Mouse (Mus musculus): ENCODE results near the gene Olfr1318. TPM values are rescaled to one million over a fixed set of nuclear protein-coding genes. Genes with fewer than 3 reads are reported as not detected.

Gene Olfr1318
- 0.08 TPM in 1 of 2 replicates, not detected in the other for polyA plus RNA-seq (2014; fragmentation: Nextera tagmentation; extraction: Ambion mirVana)

- ATAC-seq (replicated peaks; ENCODE audit: low FRiP score) (no peak), DNase-seq (ENCODE audit: low spot score) (no peak)
- no peaks in the 10 kb centered on the region for H3K27me3 ChIP-seq (ENCODE audit: control insufficient read depth, insufficient read depth, low read length)
- no peaks in the 10 kb centered on the region for H3K36me3 ChIP-seq (ENCODE audit: control insufficient read depth, insufficient read depth, low read length)
- H3K4me2 ChIP-seq (ENCODE audit: low read depth, low read length, severe bottlenecking): no peak within 1 kb of the TSS
- H3K4me3 ChIP-seq (ENCODE audit: low read depth, low read length): no peak within 1 kb of the TSS
- H3K9me3 ChIP-seq (ENCODE audit: control insufficient read depth, low read length): no peaks in the 10 kb centered on the region
- no peak within 1 kb of the TSS for H3K9ac ChIP-seq (ENCODE audit: low read length)
- H3K27ac ChIP-seq (ENCODE audit: low read depth, low read length): no peak within 1 kb of the TSS
- H3K4me1 ChIP-seq (replicated peaks; ENCODE audit: control insufficient read depth, insufficient read depth, low read length): no peaks in the 10 kb centered on the region
Observed at GRCm38 (mm10) chr2:112153898-112154297, at the start of gene Olfr1318. TSS of gene Olfr1318 (plus strand) at chr2:112154198.

DNA sequence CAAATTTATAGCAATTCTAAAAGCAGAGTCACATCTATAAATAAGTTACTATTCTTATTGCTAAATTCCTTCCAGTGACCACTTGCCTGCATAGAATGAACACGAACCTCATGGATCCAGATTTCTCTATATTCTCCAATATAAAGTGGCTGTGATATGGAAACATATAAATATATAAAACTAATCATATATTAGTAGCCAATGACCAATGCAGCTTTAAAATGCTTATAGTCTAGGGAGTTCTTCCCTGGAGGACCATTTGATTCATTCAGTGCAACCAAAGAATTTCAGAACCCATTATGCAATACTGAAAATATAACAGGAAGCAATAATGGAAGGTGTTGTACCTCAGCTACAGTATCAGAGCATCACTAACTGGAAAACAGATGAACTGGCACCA, 38.7 kb upstream of the Olfr1318 start, which contains the start of gene Olfr1315-ps1:
TSS of gene Olfr1315-ps1 (minus strand) at position 101 of the 400 bp plus-strand sequence.
- WGBS: 81% methylated on average over 1 of the region's 1 CpGs
- Histone ChIP-seq H3K27me3 (ENCODE audit: control insufficient read depth, insufficient read depth, low read length) (no peaks in the 10 kb centered on the region), H3K27ac (ENCODE audit: low read depth, low read length) (no peak within 1 kb of the TSS), H3K4me1 (replicated peaks; ENCODE audit: control insufficient read depth, insufficient read depth, low read length) (no peaks in the 10 kb centered on the region), H3K4me3 (ENCODE audit: low read depth, low read length) (no peak within 1 kb of the TSS), H3K4me2 (ENCODE audit: low read depth, low read length, severe bottlenecking) (no peak within 1 kb of the TSS), H3K9ac (ENCODE audit: low read length) (no peak within 1 kb of the TSS), H3K36me3 (ENCODE audit: control insufficient read depth, insufficient read depth, low read length) (no peaks in the 10 kb centered on the region), H3K9me3 (ENCODE audit: control insufficient read depth, low read length) (no peaks in the 10 kb centered on the region)
- ATAC-seq (replicated peaks; ENCODE audit: low FRiP score) (no peak), DNase-seq (ENCODE audit: low spot score) (no peak)

GRCm38 (mm10) chr2:112134877-112135276, 19.1 kb upstream of the Olfr1318 start, which contains the start of gene Olfr1316:
TSS of gene Olfr1316 (minus strand) at chr2:112134977.
- no peaks in the 10 kb centered on the region for H3K36me3 ChIP-seq (ENCODE audit: control insufficient read depth, insufficient read depth, low read length)
- H3K4me1 ChIP-seq (replicated peaks; ENCODE audit: control insufficient read depth, insufficient read depth, low read length): no peaks in the 10 kb centered on the region
- no peak for ATAC-seq (replicated peaks; ENCODE audit: low FRiP score)
- no peak within 1 kb of the TSS for H3K27ac ChIP-seq (ENCODE audit: low read depth, low read length)
- 94% methylated on average over 2 of the region's 2 CpGs for WGBS
- H3K4me3 ChIP-seq (ENCODE audit: low read depth, low read length): no peak within 1 kb of the TSS
- DNase-seq (ENCODE audit: low spot score): no peak
- H3K4me2 ChIP-seq (ENCODE audit: low read depth, low read length, severe bottlenecking): no peak within 1 kb of the TSS
- H3K9ac ChIP-seq (ENCODE audit: low read length): no peak within 1 kb of the TSS
- H3K27me3 ChIP-seq (ENCODE audit: control insufficient read depth, insufficient read depth, low read length): no peaks in the 10 kb centered on the region
- no peaks in the 10 kb centered on the region for H3K9me3 ChIP-seq (ENCODE audit: control insufficient read depth, low read length)

- no peaks in the 10 kb centered on the region for H3K27me3 ChIP-seq (ENCODE audit: control insufficient read depth, insufficient read depth, low read length)
- DNase-seq (ENCODE audit: low spot score) (no peak), ATAC-seq (replicated peaks; ENCODE audit: low FRiP score) (no peak)
- H3K9ac ChIP-seq (ENCODE audit: low read length): no peak within 1 kb of the TSS
- H3K4me3 ChIP-seq (ENCODE audit: low read depth, low read length): no peak within 1 kb of the TSS
- H3K4me2 ChIP-seq (ENCODE audit: low read depth, low read length, severe bottlenecking): no peak within 1 kb of the TSS
- no peaks in the 10 kb centered on the region for H3K9me3 ChIP-seq (ENCODE audit: control insufficient read depth, low read length)
- 67% methylated on average over 2 of the region's 2 CpGs for WGBS
- no peak within 1 kb of the TSS for H3K27ac ChIP-seq (ENCODE audit: low read depth, low read length)
- no peaks in the 10 kb centered on the region for H3K36me3 ChIP-seq (ENCODE audit: control insufficient read depth, insufficient read depth, low read length)
- H3K4me1 ChIP-seq (replicated peaks; ENCODE audit: control insufficient read depth, insufficient read depth, low read length): no peaks in the 10 kb centered on the region
Observed at GRCm38 (mm10) chr2:112140029-112140428, 14.0 kb upstream of the Olfr1318 start, which contains the start of gene Olfr1317. TSS of gene Olfr1317 (plus strand) at chr2:112140329.

DNA sequence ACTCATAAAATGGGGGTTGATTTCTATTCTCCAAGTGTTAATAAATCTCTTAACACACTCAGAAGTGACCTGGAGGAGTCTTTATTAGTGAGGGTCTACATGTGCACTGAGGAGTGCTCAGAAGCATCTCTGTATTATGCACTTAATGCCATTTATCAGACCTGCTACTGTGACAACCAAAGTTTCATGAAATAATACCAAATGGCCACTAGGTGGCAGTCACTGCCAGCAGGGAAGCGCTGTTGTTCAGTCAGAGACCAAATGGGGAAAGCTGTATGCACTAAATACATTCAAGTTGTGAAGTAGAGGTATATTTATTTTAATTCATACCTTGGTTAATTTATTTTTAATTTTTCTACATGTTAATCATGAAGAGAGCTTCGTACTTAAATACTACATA, 42.9 kb downstream of the Olfr1318 start:
- H3K4me1 ChIP-seq (replicated peaks; ENCODE audit: control insufficient read depth, insufficient read depth, low read length): no peaks in the 10 kb centered on the region
- WGBS: 1% methylated on average over 2 of the region's 2 CpGs
- no peaks in the 10 kb centered on the region for H3K27me3 ChIP-seq (ENCODE audit: control insufficient read depth, insufficient read depth, low read length)
- no peak overlapping the region for H3K4me2 ChIP-seq (ENCODE audit: low read depth, low read length, severe bottlenecking)
- DNase-seq (ENCODE audit: low spot score): peak; percentile 55
- H3K9ac ChIP-seq (ENCODE audit: low read length): no peak overlapping the region
- H3K27ac ChIP-seq (ENCODE audit: low read depth, low read length): no peak overlapping the region
- H3K9me3 ChIP-seq (ENCODE audit: control insufficient read depth, low read length): no peaks in the 10 kb centered on the region
- H3K4me3 ChIP-seq (ENCODE audit: low read depth, low read length): no peak overlapping the region
- ATAC-seq (replicated peaks; ENCODE audit: low FRiP score): peak; percentile 80
- H3K36me3 ChIP-seq (ENCODE audit: control insufficient read depth, insufficient read depth, low read length): no peaks in the 10 kb centered on the region

- no peak overlapping the region for H3K4me3 ChIP-seq (ENCODE audit: low read depth, low read length)
- no peaks in the 10 kb centered on the region for H3K4me1 ChIP-seq (replicated peaks; ENCODE audit: control insufficient read depth, insufficient read depth, low read length)
- H3K36me3 ChIP-seq (ENCODE audit: control insufficient read depth, insufficient read depth, low read length): no peaks in the 10 kb centered on the region
- H3K27ac ChIP-seq (ENCODE audit: low read depth, low read length): no peak overlapping the region
- ATAC-seq (replicated peaks; ENCODE audit: low FRiP score) (no peak), DNase-seq (ENCODE audit: low spot score) (no peak)
- WGBS: 88% methylated on average over 6 of the region's 6 CpGs
- no peaks in the 10 kb centered on the region for H3K9me3 ChIP-seq (ENCODE audit: control insufficient read depth, low read length)
- no peak overlapping the region for H3K4me2 ChIP-seq (ENCODE audit: low read depth, low read length, severe bottlenecking)
- no peak overlapping the region for H3K9ac ChIP-seq (ENCODE audit: low read length)
- H3K27me3 ChIP-seq (ENCODE audit: control insufficient read depth, insufficient read depth, low read length): no peaks in the 10 kb centered on the region
Observed at GRCm38 (mm10) chr2:112203056-112203455, 49.1 kb downstream of the Olfr1318 start.

Other genes with a start within 250 kb of the Olfr1318 start
- gene Olfr1306, start 237.9 kb upstream of the Olfr1318 start, polyA plus RNA-seq (2014; fragmentation: Nextera tagmentation; extraction: Ambion mirVana): not detected in 2 replicates
- 0.01 TPM in 2 replicates for gene Olfr1307, start 204.8 kb upstream of the Olfr1318 start, polyA plus RNA-seq (2014; fragmentation: Nextera tagmentation; extraction: Ambion mirVana)
- not detected in 2 replicates for gene Olfr1308, start 189.3 kb upstream of the Olfr1318 start, polyA plus RNA-seq (2014; fragmentation: Nextera tagmentation; extraction: Ambion mirVana)
- gene Olfr1309, start 163.9 kb upstream of the Olfr1318 start, polyA plus RNA-seq (2014; fragmentation: Nextera tagmentation; extraction: Ambion mirVana): not detected in 2 replicates
- gene Olfr1310, start 141.5 kb upstream of the Olfr1318 start, polyA plus RNA-seq (2014; fragmentation: Nextera tagmentation; extraction: Ambion mirVana): not detected in 2 replicates
- gene Olfr1311, start 129.8 kb upstream of the Olfr1318 start, polyA plus RNA-seq (2014; fragmentation: Nextera tagmentation; extraction: Ambion mirVana): not detected in 2 replicates
- gene Olfr1312, start 104.0 kb upstream of the Olfr1318 start, polyA plus RNA-seq (2014; fragmentation: Nextera tagmentation; extraction: Ambion mirVana): not detected in 2 replicates
- gene Olfr1313, start 76.4 kb upstream of the Olfr1318 start, polyA plus RNA-seq (2014; fragmentation: Nextera tagmentation; extraction: Ambion mirVana): not detected in 2 replicates
- not detected in 2 replicates for gene Olfr1314, start 57.4 kb upstream of the Olfr1318 start, polyA plus RNA-seq (2014; fragmentation: Nextera tagmentation; extraction: Ambion mirVana)
- not detected in 2 replicates for gene Olfr1315-ps1, start 38.8 kb upstream of the Olfr1318 start, polyA plus RNA-seq (2014; fragmentation: Nextera tagmentation; extraction: Ambion mirVana)
- gene Olfr1316, start 19.2 kb upstream of the Olfr1318 start, polyA plus RNA-seq (2014; fragmentation: Nextera tagmentation; extraction: Ambion mirVana): not detected in 2 replicates
- not detected in 2 replicates for gene Olfr1317, start 13.9 kb upstream of the Olfr1318 start, polyA plus RNA-seq (2014; fragmentation: Nextera tagmentation; extraction: Ambion mirVana)
- 12.9 and 14.2 TPM in 2 replicates for gene Lpcat4, start 85.3 kb downstream of the Olfr1318 start, polyA plus RNA-seq (2014; fragmentation: Nextera tagmentation; extraction: Ambion mirVana)
- gene Nutm1, start 105.1 kb downstream of the Olfr1318 start, polyA plus RNA-seq (2014; fragmentation: Nextera tagmentation; extraction: Ambion mirVana): 0.05 TPM in 1 of 2 replicates, not detected in the other
- 157 and 176 TPM in 2 replicates for gene Nop10, start 107.7 kb downstream of the Olfr1318 start, polyA plus RNA-seq (2014; fragmentation: Nextera tagmentation; extraction: Ambion mirVana)
- gene Slc12a6, start 111.6 kb downstream of the Olfr1318 start, polyA plus RNA-seq (2014; fragmentation: Nextera tagmentation; extraction: Ambion mirVana): 16.0 and 16.2 TPM in 2 replicates
- 0.09 TPM in 1 of 2 replicates, not detected in the other for gene Gm21985, start 112.1 kb downstream of the Olfr1318 start, polyA plus RNA-seq (2014; fragmentation: Nextera tagmentation; extraction: Ambion mirVana)
- 99.7 and 111 TPM in 2 replicates for gene Emc4, start 213.8 kb downstream of the Olfr1318 start, polyA plus RNA-seq (2014; fragmentation: Nextera tagmentation; extraction: Ambion mirVana)
- gene Katnbl1, start 225.0 kb downstream of the Olfr1318 start, polyA plus RNA-seq (2014; fragmentation: Nextera tagmentation; extraction: Ambion mirVana): 49.8 and 53.6 TPM in 2 replicates

Data from forebrain, embryonic 11.5 days (tissue).